Mouse (Mus musculus): ENCODE data around the gene Gsdme.
A peak's percentile ranks its signal among the peaks of the same experiment; 100 is the strongest.

Gene Gsdme

GRCm38 (mm10) chr6:50263670-50264069 lies at the start of gene Gsdme:
Gene Gsdme (minus strand): TSS chr6:50263862.
- no peak for DNase-seq (ENCODE audit: inconsistent age in 2 of 2, low spot score in 1 of 2)

- DNase-seq (ENCODE audit: inconsistent age in 2 of 2, low spot score in 1 of 2): peak; percentile 74 to 92
Measured at GRCm38 (mm10) chr6:50312647-50313046, 49.0 kb upstream of the Gsdme start.

DNA sequence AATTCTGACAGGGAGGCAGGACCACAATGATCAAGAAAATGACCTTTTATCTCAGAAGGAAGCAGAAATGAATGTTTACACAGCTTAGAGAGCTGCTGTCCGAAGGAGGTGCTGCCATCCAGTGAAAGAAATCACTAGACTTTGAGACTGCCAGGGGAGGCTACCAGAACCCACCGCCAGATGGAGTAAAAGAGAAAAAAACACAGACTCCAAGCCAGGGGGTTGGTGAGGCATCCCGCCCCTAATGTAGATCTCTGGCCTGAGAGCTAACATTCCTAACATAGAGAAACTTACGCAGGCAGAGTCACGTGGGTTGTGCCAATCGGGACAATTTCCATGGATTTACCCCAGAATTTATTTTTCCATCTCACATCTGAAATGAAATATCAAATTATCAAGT lies 45.4 kb upstream of the Gsdme start:
- no peak for DNase-seq (ENCODE audit: inconsistent age in 2 of 2, low spot score in 1 of 2)

- DNase-seq (ENCODE audit: inconsistent age in 2 of 2, low spot score in 1 of 2): no peak
Measured at GRCm38 (mm10) chr6:50306625-50307024, 43.0 kb upstream of the Gsdme start.

- DNase-seq (ENCODE audit: inconsistent age in 2 of 2, low spot score in 1 of 2): peak; percentile 72 to 89
Measured at GRCm38 (mm10) chr6:50304949-50305491, 41.4 kb upstream of the Gsdme start.

DNA sequence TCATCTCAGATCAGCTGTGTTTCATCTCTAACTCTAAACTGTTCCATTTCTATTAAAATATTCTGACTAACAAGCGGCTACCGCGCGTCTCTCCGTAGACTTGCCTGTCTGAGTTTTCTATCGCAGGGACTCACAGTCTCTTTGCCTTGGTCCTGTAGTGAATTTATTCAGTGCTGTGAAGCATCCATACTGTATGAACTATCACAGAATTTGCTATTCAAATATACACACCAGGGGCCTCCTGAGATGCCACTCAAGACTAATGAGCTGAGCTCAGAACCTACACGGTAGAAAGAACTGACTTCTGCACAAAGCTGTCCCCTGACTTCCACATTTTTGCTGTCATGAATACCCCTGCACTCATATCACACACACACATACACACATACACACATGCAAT lies 37.5 kb upstream of the Gsdme start:
- DNase-seq (ENCODE audit: inconsistent age in 2 of 2, low spot score in 1 of 2): no peak

DNA sequence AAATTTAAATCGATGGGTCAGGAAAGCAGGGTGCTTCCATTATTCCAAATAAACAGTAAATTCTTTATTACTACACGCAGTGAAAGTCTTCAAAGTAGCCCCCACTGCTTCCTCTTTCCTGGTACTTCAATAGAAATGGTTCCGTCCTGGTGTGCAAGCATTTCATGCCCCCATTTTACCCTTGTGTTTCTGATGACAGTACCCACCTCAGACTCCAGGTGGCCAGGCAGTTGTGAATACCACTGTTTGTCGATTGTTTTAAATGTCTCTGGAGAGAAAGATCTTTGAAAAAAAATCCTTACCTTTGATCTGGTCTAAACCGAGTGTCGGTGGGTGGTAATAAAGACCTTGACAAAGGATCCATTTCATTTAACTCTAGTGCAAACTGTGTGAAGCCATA lies 37.0 kb upstream of the Gsdme start:
- no peak for DNase-seq (ENCODE audit: inconsistent age in 2 of 2, low spot score in 1 of 2)

GRCm38 (mm10) chr6:50299071-50299470 lies 35.4 kb upstream of the Gsdme start:
- no peak for DNase-seq (ENCODE audit: inconsistent age in 2 of 2, low spot score in 1 of 2)

DNA sequence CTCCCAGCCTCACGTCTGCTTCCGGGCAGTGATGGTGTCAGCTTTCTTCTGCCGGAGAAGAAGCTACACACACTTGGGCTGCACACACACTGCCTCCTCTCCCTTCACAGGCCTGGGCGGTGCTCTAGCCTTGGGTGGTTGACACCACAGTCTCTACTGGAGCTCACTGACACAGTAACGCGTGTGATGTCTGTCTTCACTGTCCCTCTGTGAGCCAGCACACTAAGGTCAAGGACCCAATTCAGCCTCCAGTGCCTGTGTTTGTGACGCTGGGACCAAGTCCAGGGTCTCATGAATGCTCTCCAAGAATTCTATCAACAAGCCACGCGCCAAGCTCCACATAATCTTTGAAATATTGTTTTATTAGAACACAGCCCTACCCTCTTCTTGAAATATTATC lies 34.0 kb upstream of the Gsdme start:
- peak; percentile 41 to 79 for DNase-seq (ENCODE audit: inconsistent age in 2 of 2, low spot score in 1 of 2)

- DNase-seq (ENCODE audit: inconsistent age in 2 of 2, low spot score in 1 of 2): no peak
Measured at GRCm38 (mm10) chr6:50295136-50295535, 31.5 kb upstream of the Gsdme start.

DNA sequence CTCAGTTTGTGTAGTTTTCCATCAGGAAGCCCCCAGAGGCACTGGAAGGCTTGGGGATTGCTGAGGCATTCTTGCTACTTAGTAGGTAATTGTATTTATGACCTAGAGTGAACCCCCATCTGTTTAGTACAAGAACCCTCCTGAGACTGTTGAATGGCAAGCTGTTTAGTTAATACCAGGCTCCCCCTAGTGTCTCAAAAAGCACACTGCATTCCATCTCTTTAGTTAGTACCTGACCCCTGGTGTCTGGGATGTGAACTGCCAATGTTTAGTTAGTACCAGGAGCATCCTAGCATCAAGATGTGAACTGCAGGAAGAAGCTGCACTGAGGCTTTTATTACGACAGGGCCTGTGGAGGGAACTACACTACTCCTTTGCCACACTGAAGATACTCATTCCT lies 30.5 kb upstream of the Gsdme start:
- DNase-seq (ENCODE audit: inconsistent age in 2 of 2, low spot score in 1 of 2): peak; percentile 62 to 93

- DNase-seq (ENCODE audit: inconsistent age in 2 of 2, low spot score in 1 of 2): no peak
Measured at GRCm38 (mm10) chr6:50291650-50292049, 28.0 kb upstream of the Gsdme start.

DNA sequence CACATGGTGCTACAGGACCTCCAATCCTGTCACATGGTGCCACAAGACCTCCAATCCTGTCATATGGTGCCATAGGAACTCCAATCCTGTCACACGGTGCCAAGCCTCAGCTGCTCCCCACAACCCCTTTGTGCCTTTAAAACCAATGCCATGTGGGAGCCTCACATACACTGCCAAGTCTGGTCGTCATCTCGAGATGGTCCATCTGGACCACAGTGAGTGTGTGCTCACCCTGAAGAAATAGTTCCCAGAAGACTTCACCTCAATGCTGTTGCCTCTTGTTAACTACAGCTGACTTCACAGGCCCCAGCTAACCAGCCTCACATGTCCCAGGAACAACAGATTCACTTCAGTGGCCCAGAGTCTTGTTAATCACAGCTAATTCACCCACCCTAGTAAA lies 23.2 kb upstream of the Gsdme start:
- no peak for DNase-seq (ENCODE audit: inconsistent age in 2 of 2, low spot score in 1 of 2)

DNA sequence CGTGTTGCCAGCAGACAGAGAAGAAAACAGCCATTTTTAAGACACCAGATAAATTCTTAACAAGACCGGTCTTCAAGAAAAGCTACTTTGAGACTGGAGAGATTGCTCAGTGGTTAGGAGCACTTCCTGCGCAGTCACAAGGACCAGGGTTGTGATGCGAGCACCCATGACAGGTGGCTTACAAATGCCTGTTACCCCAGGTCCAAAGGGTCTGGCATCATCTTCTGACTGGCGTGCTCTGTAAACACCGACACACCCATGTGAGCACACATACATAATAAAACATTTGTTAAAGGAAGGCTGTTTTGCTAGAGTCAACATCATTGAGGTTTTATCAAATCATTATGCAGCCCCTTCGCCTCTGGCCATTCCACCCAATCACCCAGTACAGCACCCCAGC lies 16.0 kb upstream of the Gsdme start:
- no peak for DNase-seq (ENCODE audit: inconsistent age in 2 of 2, low spot score in 1 of 2)

DNA sequence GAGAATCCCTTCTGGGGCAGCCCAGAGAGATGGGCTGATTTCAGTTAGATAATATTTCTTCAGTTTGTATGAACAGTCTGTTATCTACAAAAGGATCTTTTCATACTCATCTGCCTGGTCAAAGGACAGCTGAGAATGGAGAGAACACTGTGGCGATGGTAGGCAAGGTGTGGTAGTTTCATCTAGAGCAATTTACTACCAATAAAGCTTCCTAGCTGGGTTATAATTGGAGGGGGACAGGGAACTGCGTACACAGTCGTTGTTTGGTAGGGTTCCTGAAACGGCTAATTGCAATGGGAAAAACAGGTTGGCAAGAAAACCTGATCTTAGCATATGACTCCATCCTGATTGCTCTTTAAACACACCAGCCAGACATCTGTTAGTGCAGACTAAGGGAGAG lies 10.3 kb upstream of the Gsdme start:
- no peak for DNase-seq (ENCODE audit: inconsistent age in 2 of 2, low spot score in 1 of 2)

DNA sequence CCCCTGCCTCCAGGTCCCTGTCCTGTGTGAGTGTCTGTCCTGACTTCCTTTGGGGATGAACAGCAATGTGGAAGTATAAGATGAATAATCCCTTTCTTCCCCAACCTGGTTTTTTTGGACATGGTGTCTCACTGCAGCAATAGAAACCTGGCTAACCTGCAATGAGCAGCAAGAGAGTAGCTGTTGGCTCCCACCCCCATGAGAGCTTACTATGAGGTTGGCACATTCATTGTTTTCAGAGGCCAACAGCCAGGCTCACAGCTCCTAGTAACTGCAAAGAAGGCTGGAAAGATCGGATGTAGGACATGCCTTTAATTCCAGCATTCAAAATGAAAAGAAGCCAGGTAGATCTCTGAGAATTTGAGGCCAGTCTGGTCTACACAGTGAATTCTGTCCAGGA lies 9.8 kb upstream of the Gsdme start:
- DNase-seq (ENCODE audit: inconsistent age in 2 of 2, low spot score in 1 of 2): no peak

DNA sequence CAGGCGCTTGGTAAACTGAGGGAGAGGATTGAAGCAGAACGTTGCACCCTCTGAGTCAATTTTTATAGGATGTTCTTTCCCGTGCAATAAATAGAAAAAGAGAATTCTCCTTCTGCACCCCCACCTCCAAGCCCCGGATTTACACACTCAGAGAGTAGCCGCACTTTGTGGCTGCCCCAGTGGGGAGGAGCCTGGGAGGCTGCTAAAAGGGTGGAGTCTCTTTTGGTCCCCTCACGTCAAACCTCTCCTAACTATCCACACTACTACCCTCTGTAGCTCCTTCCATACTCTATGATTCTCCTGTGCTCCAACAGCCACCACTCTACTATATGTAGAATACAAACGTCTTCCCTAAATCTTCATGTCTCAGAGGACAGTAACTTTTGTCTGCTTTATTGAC lies 1.4 kb downstream of the Gsdme start:
- no peak for DNase-seq (ENCODE audit: inconsistent age in 2 of 2, low spot score in 1 of 2)

GRCm38 (mm10) chr6:50261922-50262261 lies 1.8 kb downstream of the Gsdme start:
- no peak for DNase-seq (ENCODE audit: inconsistent age in 2 of 2, low spot score in 1 of 2)

DNA sequence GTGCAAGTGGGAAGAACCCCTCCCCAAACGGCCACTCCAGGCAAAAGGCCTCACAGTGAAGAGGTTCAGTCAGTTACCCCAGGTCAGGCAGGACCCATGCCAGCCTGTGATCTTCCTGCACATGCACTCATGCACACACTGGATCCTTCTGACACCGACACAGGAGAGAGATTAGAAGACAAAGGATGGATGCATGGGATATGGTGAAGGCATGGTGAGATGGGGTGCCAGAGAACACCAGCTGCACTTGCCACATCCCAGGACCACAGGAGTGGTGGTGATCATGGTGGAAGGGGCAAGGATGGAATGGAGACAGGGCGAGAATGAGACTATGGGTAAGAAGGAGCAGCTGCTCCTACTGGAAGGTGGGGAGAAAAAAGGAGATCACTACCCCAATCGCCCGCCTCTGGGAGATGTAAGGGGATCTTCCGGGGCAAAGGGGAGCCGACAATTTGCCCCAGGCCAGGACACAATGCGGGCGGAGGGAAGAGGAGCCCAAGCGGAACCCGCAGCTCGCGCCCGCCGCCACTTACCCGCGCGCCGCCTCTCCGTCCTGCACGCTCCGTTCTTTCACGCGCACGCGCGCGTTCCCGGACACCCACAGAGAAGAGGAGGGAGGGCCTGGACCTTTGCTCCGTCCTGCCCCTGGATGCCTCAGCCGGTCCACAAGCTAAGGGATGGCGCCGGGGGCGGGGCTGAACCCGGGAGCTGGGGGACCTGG lies 2.3 kb downstream of the Gsdme start:
- peak; percentile 87 to 90 for DNase-seq (ENCODE audit: inconsistent age in 2 of 2, low spot score in 1 of 2)

DNA sequence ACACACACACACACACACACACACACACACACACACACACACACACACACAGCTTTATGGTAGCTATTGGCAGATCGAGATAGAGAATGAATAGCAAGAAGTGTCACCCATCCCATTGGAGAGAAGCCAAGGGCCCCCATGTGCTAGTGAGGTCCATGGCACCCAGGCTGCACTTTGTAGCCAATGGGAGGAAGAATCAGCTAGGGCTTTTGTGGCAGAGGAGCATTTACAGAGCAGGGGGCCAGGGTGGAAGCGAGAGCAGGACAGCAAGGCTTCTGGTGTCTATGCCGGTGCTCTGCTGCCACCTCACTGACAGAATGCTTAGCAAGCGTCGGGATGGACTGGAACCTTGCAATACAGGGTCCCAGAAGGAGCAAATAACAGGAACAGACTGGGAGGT lies 8.3 kb downstream of the Gsdme start:
- peak in 1 of 2 experiments; percentile 10 for DNase-seq (ENCODE audit: inconsistent age in 2 of 2, low spot score in 1 of 2)

- DNase-seq (ENCODE audit: inconsistent age in 2 of 2, low spot score in 1 of 2): peak; percentile 76 to 88
Measured at GRCm38 (mm10) chr6:50254723-50255184, 8.9 kb downstream of the Gsdme start.

GRCm38 (mm10) chr6:50252690-50253089 lies 11.0 kb downstream of the Gsdme start:
- peak in 1 of 2 experiments; percentile 27 for DNase-seq (ENCODE audit: inconsistent age in 2 of 2, low spot score in 1 of 2)

GRCm38 (mm10) chr6:50247791-50248190 lies 15.9 kb downstream of the Gsdme start:
- no peak for DNase-seq (ENCODE audit: inconsistent age in 2 of 2, low spot score in 1 of 2)
